Mouse (Mus musculus) liver, embryonic 11.5 days (tissue): ENCODE data around the gene Camk2g. TPM values are rescaled to one million over a fixed set of nuclear protein-coding genes. Genes with fewer than 3 reads are reported as not detected.

Experiments used
- ATAC-seq: fragments of 200-750 bp; cut with Nextera tagmentation; replicated peaks from 2 replicates; pipeline ENCODE4 v1.8.0; 2017; ENCODE audit warnings: moderate number of reproducible peaks, mild to moderate bottlenecking, moderate TSS enrichment, moderate library complexity; ENCODE audit not compliant: low FRiP score
- DNase-seq: peaks from one replicate; pipeline ENCODE4 v3.0.0-alpha.2; 2017; ENCODE audit warnings: low spot score
- H3K27ac ChIP-seq: fragments of 300-500 bp; sonication (generic); 2 replicates; pipeline ENCODE4 v1.5.1; 2014; ENCODE audit warnings: mild to moderate bottlenecking, low read depth, low read length, control low read depth
- H3K27me3 ChIP-seq: fragments of 300-500 bp; sonication (generic); replicated peaks from 2 replicates; pipeline ENCODE4 v1.6.1; 2014; ENCODE audit warnings: low read length, mixed read lengths; ENCODE audit not compliant: control insufficient read depth, insufficient read depth
- H3K36me3 ChIP-seq: fragments of 300-500 bp; sonication (generic); 2 replicates; pipeline ENCODE4 v1.6.1; 2014; ENCODE audit warnings: mild to moderate bottlenecking, low read length, moderate library complexity, mixed read lengths; ENCODE audit not compliant: control insufficient read depth, insufficient read depth
- H3K4me1 ChIP-seq: fragments of 300-500 bp; sonication (generic); replicated peaks from 2 replicates; pipeline ENCODE4 v1.6.1; 2014; ENCODE audit warnings: low read length, mixed read lengths; ENCODE audit not compliant: control insufficient read depth, insufficient read depth
- H3K4me2 ChIP-seq: fragments of 300-500 bp; sonication (generic); 2 replicates; pipeline ENCODE4 v1.6.1; 2014; ENCODE audit warnings: mild to moderate bottlenecking, control low read depth, moderate library complexity
- H3K4me3 ChIP-seq: fragments of 300-500 bp; sonication (generic); 2 replicates; pipeline ENCODE4 v1.5.1; 2014; ENCODE audit warnings: low read depth, low read length, control low read depth
- H3K9ac ChIP-seq: fragments of 300-500 bp; sonication (generic); 2 replicates; pipeline ENCODE4 v1.6.1; 2014; ENCODE audit warnings: low read depth, low read length, control low read depth
- H3K9me3 ChIP-seq: fragments of 300-500 bp; sonication (generic); 2 replicates; pipeline ENCODE4 v1.6.1; 2016; ENCODE audit warnings: low read length, inconsistent platforms, mixed read lengths; ENCODE audit not compliant: control insufficient read depth
- WGBS: fragments of 180-500 bp; shearing (Covaris S2); extraction: QIAGEN DNeasy Blood & Tissue Kit; methylation state at CpG from one replicate; pipeline ENCODE4 v1.1.7; 2014; 5-methylcytosine and 5-hydroxymethylcytosine counted together
- microRNA-seq: library from miRNA; unstranded; fragments of <30 nt; microRNA quantifications from one replicate; pipeline ENCODE4, GENCODE M21; 2017; ENCODE audit warnings: borderline number of aligned reads
- polyA plus RNA-seq: library from polyadenylated mRNA; unstranded; fragments of >200 nt; fragmentation: Nextera tagmentation; extraction: Ambion mirVana; gene quantifications from 2 replicates; pipeline ENCODE4 v1.2.1, GENCODE M21; 2014

Camk2g gene
- polyA plus RNA-seq, 1 experiment from 2014 or later, result 28.6 TPM

DNA sequence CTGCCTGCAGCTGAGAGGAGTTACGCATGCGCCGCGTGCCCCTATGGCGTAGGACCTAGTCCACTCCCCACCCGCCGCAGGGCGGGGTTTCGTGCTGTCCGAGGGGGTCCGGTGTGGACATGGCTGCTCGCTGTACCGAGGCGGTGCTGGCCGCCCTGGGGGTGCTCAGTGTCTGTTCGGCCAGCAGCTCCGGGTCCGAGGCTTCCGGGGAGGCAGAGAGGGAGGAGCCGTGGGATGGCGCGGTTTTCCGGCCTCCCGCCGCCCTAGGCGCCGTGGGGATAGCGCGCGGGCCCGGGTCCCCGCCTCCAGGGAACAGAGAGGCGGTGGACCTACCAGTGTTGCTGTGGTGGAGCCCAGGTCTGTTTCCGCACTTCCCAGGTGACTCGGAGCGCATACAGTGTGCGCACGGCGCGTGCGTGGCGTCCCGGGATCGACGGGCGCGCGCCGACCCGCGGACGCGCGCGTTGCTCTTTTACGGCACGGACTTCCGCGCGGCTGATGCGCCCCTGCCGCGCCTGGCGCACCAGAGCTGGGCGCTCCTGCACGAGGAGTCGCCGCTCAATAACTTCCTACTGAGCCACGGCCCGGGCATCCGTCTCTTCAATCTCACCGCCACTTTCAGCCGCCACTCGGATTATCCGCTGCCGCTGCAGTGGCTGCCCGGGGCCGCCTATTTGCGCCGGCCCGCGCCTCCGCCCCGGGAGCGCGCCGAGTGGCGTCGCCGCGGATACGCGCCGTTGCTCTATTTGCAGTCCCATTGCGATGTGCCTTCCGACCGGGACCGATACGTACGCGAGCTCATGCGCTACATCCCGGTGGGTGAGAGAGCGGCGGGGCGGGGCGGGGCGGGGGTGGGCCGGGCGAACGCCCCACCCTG, 98.8 kb downstream of the Camk2g start, which contains the start of gene Fut11:
Fut11 (plus strand) TSS at position 85 of the 877 bp plus-strand sequence.
- peak; percentile 87 for ATAC-seq
- Histone ChIP-seq H3K4me1 (peaks cover 44% of the 10 kb centered on the region), H3K9ac (peak within 1 kb of the TSS; percentile 89), H3K9me3 (no peaks in the 10 kb centered on the region), H3K4me3 (peak within 1 kb of the TSS; percentile 73), H3K36me3 (peaks cover 38% of the 10 kb centered on the region), H3K27me3 (no peaks in the 10 kb centered on the region), H3K4me2 (peak within 1 kb of the TSS; percentile 74), H3K27ac (peak within 1 kb of the TSS; percentile 97)
- WGBS, result under 1% methylated on average over 111 of the region's 111 CpGs
- peak; percentile 87 for DNase-seq

DNA sequence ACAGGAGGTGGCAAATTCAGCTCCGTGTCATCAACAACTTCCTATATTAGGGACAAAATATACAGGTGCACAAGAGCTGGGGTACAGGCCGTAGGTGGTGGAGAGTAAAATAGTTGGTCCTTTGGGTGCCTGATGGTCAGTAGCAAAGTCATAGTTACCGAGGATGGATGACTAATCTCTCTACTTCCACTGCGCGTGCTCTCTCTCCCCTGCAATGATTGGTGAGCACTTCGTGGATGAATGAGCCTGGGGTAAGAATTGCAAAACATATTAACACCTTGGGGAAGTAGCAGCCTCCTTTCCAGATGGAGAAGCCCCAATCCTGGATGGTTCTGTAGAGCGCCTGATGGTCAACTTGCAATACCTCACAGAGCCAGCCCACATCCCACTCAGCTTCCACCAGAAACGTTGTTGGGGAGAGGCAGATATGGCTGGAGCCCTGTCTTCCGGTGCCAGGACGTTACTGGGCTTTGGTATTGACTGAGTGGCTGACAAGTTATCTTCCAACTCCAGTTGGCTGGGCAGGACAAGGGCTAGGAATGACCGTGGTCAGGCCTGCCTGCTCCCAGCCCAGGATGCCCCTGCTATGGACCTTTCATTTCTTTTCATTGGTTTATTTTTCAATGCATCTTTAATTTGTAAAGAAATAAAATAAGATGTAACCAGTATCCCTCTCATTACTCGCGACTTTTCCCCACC, 99.6 kb downstream of the Camk2g start:
- ATAC-seq (peak; percentile 33), DNase-seq (no peak)
- WGBS, result 45% methylated on average over 13 of the region's 13 CpGs
- H3K4me2 ChIP-seq, result peak overlapping the region; percentile 74
- peaks cover 46% of the 10 kb centered on the region for H3K36me3 ChIP-seq
- peak overlapping the region; percentile 73 for H3K4me3 ChIP-seq
- H3K4me1 ChIP-seq, result peaks cover 40% of the 10 kb centered on the region
- H3K27ac ChIP-seq, result peak overlapping the region; percentile 97
- H3K27me3 ChIP-seq, result no peaks in the 10 kb centered on the region
- peak overlapping the region; percentile 89 for H3K9ac ChIP-seq
- no peaks in the 10 kb centered on the region for H3K9me3 ChIP-seq

DNA sequence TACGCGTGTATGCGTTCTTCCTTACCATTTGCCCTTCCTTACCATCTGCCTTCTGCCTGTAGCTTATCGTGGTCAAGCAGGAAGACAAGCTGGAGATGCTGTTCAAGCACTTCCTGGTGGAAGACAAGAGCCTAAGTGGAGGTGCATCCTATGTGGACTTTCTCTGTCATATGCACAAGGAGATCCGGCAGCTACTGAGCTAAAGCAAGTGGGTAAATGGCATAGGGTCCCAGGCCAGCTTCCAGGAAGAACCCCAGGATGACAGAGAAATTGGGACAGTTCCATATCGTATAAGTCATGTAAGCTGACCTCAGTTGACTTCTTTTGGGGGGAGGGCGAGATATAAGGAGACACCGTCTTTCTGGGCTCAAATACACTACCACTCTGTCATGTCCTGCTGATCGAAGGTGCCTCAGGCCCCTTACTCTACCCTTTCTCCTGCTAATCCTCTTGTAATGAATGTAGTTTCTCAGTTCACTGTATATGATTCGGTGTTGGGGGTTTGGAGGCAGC, 100.2 kb downstream of the Camk2g start:
- Histone ChIP-seq H3K27ac (peak overlapping the region; percentile 97), H3K9me3 (no peaks in the 10 kb centered on the region), H3K4me2 (peak overlapping the region; percentile 74), H3K9ac (no peak overlapping the region), H3K27me3 (no peaks in the 10 kb centered on the region), H3K4me3 (peak overlapping the region; percentile 73; the same call in 1 of the 2 replicates), H3K36me3 (peaks cover 52% of the 10 kb centered on the region), H3K4me1 (peaks cover 37% of the 10 kb centered on the region)
- DNase-seq (no peak), ATAC-seq (no peak)
- WGBS, result 75% methylated on average over 10 of the region's 10 CpGs

DNA sequence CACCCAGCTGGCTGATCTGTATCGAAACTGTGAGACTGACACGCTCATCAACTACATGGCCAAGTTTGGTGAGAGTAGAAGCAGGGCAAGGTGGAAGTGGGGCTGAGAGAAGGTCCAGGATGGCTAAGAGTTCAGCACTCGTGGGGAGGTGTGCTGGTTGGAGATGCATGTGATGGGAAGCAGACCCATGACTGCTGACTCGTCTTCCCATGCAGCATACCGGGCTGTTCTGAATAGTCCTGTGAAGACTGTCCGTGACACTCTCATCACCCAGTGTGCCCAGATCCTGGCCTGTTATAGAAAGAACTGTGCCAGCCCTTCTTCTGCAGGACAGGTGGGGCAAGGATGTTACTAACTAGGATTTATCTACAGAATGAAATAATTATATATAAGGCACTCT, 102.1 kb downstream of the Camk2g start:
- peaks cover 63% of the 10 kb centered on the region for H3K36me3 ChIP-seq
- no peak overlapping the region for H3K4me2 ChIP-seq
- WGBS, result 90% methylated on average over 6 of the region's 6 CpGs
- no peaks in the 10 kb centered on the region for H3K27me3 ChIP-seq
- DNase-seq (no peak), ATAC-seq (no peak)
- no peaks in the 10 kb centered on the region for H3K9me3 ChIP-seq
- no peak overlapping the region for H3K4me3 ChIP-seq
- no peak overlapping the region for H3K9ac ChIP-seq
- peaks cover 23% of the 10 kb centered on the region for H3K4me1 ChIP-seq
- H3K27ac ChIP-seq, result no peak overlapping the region

- Histone ChIP-seq H3K4me1 (peaks cover 6% of the 10 kb centered on the region; the same call in 1 of the 2 replicates), H3K36me3 (peaks cover 83% of the 10 kb centered on the region), H3K9me3 (no peaks in the 10 kb centered on the region), H3K27me3 (no peaks in the 10 kb centered on the region), H3K4me2 (no peak overlapping the region), H3K9ac (no peak overlapping the region), H3K27ac (no peak overlapping the region), H3K4me3 (no peak overlapping the region)
- ATAC-seq (no peak), DNase-seq (no peak)
- WGBS, result 76% methylated on average over 2 of the region's 2 CpGs
Measured at GRCm38 (mm10) chr14:20689009-20689408, 104.9 kb downstream of the Camk2g start.

- Histone ChIP-seq H3K27ac (no peak overlapping the region), H3K4me3 (no peak overlapping the region), H3K4me1 (no peaks in the 10 kb centered on the region), H3K27me3 (no peaks in the 10 kb centered on the region), H3K9ac (no peak overlapping the region), H3K36me3 (peaks cover 79% of the 10 kb centered on the region), H3K4me2 (no peak overlapping the region), H3K9me3 (no peaks in the 10 kb centered on the region)
- no peak for ATAC-seq
- DNase-seq, result no peak
- 95% methylated on average over 3 of the region's 3 CpGs for WGBS
Measured at GRCm38 (mm10) chr14:20686576-20686975, 107.3 kb downstream of the Camk2g start.

Small RNAs within 50 kb of the gene (microRNA-seq; reads per million reads assigned to microRNA genes)
- 2.8 reads per million for gene Mir6946

Other genes starting within 250 kb of the Camk2g start
- gene Ppp3cb, start 247.5 kb downstream of the Camk2g start, polyA plus RNA-seq, result 41.9 and 42.0 TPM in 2 replicates
- gene Usp54, start 153.0 kb downstream of the Camk2g start, polyA plus RNA-seq, result 5.8 and 6.0 TPM in 2 replicates
- gene Myoz1, start 137.5 kb downstream of the Camk2g start, polyA plus RNA-seq, result 0.23 and 0.95 TPM in 2 replicates
- 0.68 and 1.5 TPM in 2 replicates for gene Synpo2l, start 125.7 kb downstream of the Camk2g start, polyA plus RNA-seq
- 85.5 and 99.0 TPM in 2 replicates for gene Sec24c, start 119.8 kb downstream of the Camk2g start, polyA plus RNA-seq
- 14.2 and 14.9 TPM in 2 replicates for gene Fut11, start 99.1 kb downstream of the Camk2g start, polyA plus RNA-seq
- gene Chchd1, start 91.1 kb downstream of the Camk2g start, polyA plus RNA-seq, result 247 and 250 TPM in 2 replicates
- 12.0 and 17.2 TPM in 2 replicates for gene Zswim8, start 86.5 kb downstream of the Camk2g start, polyA plus RNA-seq
- gene Ndst2, start 59.5 kb downstream of the Camk2g start, polyA plus RNA-seq, result 32.6 and 34.5 TPM in 2 replicates
- gene Plau, start 42.6 kb upstream of the Camk2g start, polyA plus RNA-seq, result 0.49 and 0.88 TPM in 2 replicates
- 59.0 and 66.1 TPM in 2 replicates for gene Vcl, start 135.3 kb upstream of the Camk2g start, polyA plus RNA-seq